Mouse (Mus musculus) CD4-positive helper T cell, adult 2 months (primary cell): ENCODE results near the gene Spdl1.
"Not testable (repeated sequence)": the region's sequence is repeated elsewhere in the genome, so short reads cannot be mapped to it uniquely, and the experiment has no call there.

ENCODE experiments used
- DNase-seq: peaks from one replicate; pipeline ENCODE4 v3.0.0-alpha.2; 2012; ENCODE audit warnings: low read depth, missing footprints, low spot score

Spdl1 gene

DNA sequence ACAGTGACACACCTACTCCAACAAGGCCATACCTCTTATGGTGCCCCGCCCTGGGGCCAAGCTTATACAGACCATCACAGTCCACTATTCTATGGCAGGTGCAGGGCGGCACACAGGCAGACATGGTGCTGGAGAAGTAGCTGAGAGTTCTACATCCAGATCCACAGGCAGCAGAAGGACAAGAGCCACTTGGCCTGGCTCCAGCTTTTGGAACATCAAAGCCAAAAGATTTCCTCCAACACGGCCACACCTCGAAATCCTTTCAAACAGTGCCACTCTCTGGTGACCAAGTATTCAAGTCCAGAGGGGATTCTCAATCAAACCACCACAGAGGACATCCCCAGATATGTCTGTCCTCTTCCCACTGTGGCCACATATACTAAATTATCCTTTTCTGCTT, 28.4 kb downstream of the Spdl1 start:
- DNase-seq: not testable (repeated sequence)

DNA sequence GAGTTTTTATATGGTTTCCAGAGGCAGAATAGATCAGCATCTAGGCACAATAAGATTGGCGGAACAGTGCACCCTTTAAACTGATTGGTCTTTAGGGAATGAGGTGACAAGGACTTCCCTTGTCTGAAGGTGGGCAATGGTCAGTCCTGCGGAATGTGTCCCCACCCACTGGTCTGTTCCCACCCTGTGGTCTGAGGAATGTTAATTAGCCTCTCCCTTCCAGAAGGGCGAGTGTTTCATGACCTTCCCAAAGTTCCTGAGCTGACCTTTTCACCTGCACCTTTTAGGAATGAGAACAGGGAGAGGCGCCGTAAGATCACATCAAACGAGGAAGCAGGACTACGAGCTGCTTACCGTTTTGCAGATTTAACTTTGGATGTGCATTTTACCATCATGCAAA, 35.4 kb downstream of the Spdl1 start:
- DNase-seq: not testable (repeated sequence)

- peak; percentile 66 for DNase-seq
These were observed 37.3 kb downstream of the Spdl1 start for GRCm38 (mm10) chr11:34796097-34796496.

DNA sequence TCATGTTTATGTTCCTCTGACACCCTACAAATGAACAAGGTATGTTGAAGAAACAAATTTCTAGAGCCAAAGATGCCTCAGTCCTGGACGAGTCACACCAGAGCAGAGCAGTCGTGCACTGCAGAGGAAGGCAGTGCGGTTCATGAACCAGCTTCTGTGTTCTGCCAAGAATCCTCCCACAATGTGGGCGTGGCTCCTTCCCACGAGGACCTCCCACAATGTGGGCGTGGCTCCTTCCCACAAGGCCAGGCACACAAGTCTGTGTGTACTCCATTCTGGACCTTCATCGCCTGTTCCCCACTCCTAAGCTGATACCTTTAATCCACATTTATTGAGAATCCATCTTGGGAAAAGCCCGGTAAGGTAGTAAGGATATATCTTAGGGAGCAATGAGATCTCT, 41.6 kb downstream of the Spdl1 start:
- DNase-seq: peak; percentile 40

GRCm38 (mm10) chr11:34784864-34785263, 48.6 kb downstream of the Spdl1 start:
- DNase-seq: no peak

GRCm38 (mm10) chr11:34783587-34784043, 49.8 kb downstream of the Spdl1 start, which contains the start of gene Dock2:
Dock2 (minus strand) TSS chr11:34783892.
- peak; percentile 81 for DNase-seq

DNA sequence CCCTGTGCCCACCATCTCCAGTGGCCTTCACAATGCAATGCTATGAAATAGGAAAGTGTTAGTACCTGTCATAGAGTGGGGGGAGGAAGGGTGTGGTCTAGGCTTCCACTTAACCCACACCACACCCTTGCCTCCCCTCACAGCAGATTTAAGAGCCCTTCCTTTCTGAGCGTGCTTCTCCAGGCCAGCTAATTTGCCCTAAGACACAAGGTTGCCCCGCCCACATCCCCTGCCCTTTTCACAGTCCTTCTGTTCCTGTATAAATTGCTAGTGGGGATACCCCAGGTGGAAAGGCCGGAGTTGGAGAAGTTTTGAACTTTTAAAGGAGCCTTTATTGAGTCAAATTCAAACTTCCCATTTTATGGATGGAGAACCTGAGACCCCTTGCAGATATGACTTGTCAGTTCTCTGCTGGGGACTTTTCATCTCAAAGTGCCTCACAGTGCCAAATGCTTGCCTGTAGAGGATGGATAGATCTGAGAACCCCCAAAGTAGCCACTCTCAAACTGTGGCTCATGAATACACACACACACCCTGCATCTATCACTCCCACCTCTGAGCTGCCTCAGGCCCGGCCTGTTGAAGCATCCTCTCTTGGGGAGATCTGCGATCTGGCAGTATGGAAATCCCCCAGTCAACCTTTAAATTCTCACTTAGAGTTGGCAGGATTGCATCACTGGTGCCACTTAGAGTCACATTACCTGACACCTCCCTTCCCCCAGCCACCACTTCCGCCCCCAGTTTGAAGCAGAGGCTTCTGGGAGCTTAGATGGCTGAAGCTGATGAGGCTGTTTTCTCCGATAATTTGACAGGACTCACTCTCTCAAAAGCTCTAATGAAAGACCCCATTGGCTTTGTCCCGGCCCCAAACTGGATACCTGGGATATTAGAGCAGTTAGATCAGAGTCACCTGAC, 50.7 kb downstream of the Spdl1 start:
- DNase-seq: peak; percentile 95

DNA sequence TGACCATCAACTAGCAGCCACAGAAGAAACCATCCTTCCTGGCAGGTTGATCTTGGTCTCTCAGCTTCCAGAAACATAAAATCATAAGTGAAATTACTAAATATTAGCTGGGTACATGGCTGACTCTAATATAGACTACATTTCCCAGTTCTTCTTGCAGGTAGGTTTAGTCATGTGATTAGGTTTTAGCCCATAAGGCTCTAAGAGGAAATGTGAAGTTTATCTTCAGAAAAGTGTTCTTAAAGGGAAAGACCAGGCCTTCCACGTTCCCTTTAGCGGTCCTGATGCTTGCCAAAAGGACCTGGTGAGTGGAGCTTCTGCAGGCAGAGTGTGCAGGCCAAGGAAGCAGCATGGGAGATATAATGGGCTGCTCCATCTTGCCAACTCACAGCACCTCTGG, 52.7 kb downstream of the Spdl1 start:
- DNase-seq: peak; percentile 17

DNA sequence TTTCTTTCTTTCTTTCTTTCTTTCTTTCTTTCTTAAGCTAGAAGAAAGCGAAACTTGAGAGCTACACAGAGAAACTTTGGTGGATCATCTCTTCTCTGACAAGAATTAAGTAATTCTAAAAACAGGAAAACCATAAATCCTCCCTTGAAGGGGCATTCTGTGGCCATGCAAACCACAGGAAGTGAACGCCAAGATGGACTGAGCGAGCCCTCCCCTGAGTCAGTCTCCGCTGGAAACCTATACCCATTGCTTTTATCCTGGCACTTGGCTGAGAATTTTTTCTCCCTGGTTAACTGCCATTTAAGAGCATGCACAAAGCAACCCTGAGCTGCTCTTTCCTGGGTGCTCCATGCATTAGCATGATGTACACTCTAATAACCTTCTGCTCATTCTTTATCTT, 53.5 kb downstream of the Spdl1 start:
- DNase-seq: peak; percentile 17

- no peak for DNase-seq
These were observed 55.1 kb downstream of the Spdl1 start for GRCm38 (mm10) chr11:34778351-34778750.

- peak; percentile 34 for DNase-seq
These were observed 55.9 kb downstream of the Spdl1 start for GRCm38 (mm10) chr11:34777529-34777928.

DNA sequence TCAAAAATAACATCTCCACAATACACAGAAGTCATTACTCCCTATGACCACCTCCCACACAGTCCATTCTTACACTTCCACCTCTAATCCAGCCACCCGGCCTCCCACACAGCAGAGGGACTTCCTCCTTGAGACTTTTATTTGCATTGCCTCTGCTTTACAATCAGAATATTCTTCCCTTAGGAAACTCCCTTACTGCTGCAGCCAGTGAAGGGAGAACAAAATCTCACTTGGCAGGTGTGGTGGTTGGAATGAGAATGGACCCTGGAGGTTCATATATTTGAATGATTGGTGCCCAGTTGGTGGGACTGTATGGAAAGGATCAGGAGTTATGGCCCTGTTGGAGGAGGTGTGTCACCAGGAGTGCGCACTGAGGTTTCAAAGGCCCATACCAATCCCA, 57.4 kb downstream of the Spdl1 start:
- no peak for DNase-seq

DNA sequence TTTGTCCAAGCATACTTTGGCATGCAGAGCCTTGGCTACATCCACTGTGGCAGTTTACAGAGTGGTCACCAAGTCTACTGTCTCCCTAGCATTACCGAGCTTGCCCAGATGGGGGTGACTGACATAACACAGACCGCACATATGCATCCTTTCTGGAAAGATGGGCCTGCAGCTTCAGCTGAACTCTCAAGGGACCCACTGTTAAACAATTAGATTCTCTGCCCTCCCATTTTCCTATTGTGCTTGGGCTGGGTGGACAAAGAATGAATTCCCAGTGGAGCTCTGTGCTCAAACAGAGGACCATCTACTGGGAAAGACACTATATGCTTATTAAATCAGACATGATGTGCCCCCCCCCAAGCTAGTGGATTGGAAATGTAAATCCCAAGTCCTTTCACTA, 58.8 kb downstream of the Spdl1 start:
- peak; percentile 36 for DNase-seq

GRCm38 (mm10) chr11:34773304-34773895, 60.0 kb downstream of the Spdl1 start:
- DNase-seq: peak; percentile 70

DNA sequence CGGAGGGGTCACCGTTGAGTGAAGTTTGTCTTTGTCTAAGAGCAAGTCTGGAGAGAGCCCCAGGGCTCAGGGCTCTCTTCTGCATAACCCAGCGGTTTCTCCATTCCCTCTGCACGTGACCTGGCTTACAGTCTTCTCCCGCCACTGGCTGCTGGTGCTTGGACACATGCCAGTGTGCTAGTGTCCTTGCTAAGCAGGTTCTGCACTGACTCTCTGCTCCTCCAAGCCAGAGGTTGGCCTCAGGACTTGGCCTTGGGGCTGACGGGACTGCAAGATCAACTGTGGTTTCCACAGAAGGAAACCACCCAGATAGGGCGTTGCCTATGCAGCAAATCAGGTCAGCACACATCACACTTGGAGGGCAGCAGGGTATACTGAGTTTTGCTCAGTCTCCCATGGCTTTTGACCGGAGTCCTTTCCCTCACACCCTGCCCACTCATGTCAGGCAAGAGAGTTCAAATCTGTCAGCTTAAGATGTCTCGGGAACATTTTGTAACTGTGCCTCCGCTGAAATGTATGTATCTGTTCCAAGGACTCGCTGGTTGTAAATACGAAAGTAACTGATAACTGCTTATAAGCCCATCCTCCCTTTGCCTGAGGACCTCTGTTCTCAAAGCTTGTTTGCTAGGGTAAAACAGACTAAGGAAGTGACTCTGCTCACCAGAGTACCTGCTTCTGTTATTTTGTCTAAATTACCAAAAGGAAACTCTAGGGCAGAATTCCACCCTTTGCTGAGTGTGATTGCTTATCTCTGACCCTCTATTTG, 62.0 kb downstream of the Spdl1 start:
- DNase-seq: peak; percentile 85

DNA sequence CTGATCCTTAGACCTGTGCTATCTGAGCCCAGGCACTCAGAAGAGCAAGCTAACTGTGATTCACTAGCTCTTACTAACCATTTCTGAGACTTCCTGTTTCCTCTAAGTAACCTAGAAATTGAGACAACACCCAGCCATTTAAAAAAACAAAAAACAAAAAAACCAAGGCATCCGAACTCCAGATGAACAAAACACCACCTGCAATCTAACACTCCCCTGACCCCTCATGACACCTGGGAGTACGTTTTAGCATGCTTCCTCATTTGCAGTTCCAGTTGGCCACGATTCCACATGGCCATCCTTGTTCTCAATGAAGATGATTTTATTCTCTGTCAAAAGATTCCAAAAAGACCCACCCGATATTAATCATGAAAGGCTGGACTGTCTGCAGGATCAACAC, 62.8 kb downstream of the Spdl1 start:
- peak; percentile 69 for DNase-seq

GRCm38 (mm10) chr11:34769946-34770345, 63.5 kb downstream of the Spdl1 start:
- DNase-seq: peak; percentile 34

GRCm38 (mm10) chr11:34769396-34769795, 64.0 kb downstream of the Spdl1 start:
- DNase-seq: peak; percentile 53

GRCm38 (mm10) chr11:34763739-34764361, 69.6 kb downstream of the Spdl1 start:
- peak; percentile 57 for DNase-seq

- no peak for DNase-seq
These were observed 70.8 kb downstream of the Spdl1 start for GRCm38 (mm10) chr11:34762570-34763127.

DNA sequence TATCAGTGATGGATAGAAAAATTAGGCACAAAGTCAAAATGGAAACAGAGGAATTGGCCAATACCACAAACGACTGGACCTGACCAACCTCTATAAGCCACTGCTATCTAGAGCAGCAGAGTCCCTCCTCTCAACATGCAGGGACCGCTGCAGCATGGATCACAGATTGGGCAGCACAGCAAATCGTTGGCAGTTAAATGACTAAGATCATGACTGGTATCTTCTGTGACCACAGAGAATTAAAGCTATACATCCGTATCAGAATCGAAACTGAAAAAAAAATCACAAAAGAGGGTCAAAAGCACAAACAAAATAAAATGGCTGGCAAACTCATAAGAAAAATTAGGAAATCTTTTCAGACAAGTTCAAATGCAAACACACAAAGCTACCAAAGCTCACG, 71.3 kb downstream of the Spdl1 start:
- peak; percentile 73 for DNase-seq
